Mouse (Mus musculus): ENCODE measurements at regions not wholly inside any gene's neighbourhood (a gene's known extent, or its start where the extent isn't known, plus 50 kb on each side); places are given as distances from the start of the nearest gene placed in this dataset.

DNA sequence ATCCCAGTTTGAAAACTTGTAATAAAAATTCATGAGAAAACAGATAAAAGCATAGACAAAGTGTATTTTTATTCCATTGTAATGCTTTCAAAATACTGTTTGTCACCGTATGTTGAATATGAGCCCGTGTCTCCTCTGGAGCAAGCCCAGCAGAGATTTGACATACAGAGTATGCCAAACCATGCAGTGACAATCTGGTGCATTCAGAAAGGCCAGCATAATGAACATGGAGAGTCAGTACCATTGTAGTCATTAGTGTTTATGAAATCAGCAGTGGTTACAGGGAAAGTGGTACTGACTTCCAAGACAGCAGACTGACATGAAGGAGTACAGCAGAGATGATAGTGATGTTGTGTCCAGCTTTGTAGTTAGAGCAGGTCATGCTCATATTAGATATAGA is 1034.9 kb downstream of the Gm597 start:
- DNase-seq: peak; percentile 82
